Mouse (Mus musculus) hematopoietic stem cell, adult 5-6 weeks (primary cell): ENCODE measurements around the gene Snx11. TPM values are rescaled to one million over a fixed set of nuclear protein-coding genes. Genes with fewer than 3 reads are reported as not detected.

ENCODE experiments used
- ATAC-seq, 2 experiments: fragments of 125-278 bp in 1 of 2; replicated peaks in 1 of 2; 2 replicates each; pipeline ENCODE4 v1.8.0; 2016 to 2017; ENCODE audit warnings: inconsistent platforms in 2 of 2, mild to moderate bottlenecking in 2 of 2, moderate number of reproducible peaks in 2 of 2, low read depth in 1 of 2, moderate TSS enrichment in 1 of 2; ENCODE audit not compliant: low FRiP score in 2 of 2, poor library complexity in 2 of 2, severe bottlenecking in 2 of 2, insufficient read depth in 1 of 2, low TSS enrichment in 1 of 2
- total RNA-seq: library from RNA; stranded (forward); fragments of 172-1452, 232-1000 nt; gene quantifications from 2 replicates; pipeline ENCODE4 v1.2.3, GENCODE M21; 2017

The Snx11 gene
- total RNA-seq, 1 experiment from 2014 or later, result 14.2 TPM

DNA sequence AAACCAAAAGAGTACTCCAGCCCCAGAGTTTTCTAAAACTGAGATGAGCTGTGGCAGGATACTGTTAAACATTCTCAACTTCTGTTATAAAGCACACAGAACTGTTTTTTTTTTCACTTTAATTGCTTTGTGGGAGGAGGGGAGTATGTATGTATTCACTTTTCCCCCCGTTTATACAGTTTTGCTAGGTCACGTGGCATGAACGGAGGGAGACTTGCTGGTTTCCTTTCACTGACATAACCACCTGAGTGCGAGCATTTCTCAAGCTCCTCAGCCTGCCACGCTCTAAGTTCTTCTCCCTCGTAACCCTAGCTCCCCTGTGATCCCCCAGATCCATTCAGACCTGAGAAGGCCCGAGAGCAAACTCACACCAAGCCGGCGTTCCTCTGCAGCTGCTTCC, 4.9 kb downstream of the Snx11 start:
- ATAC-seq, result no peak

DNA sequence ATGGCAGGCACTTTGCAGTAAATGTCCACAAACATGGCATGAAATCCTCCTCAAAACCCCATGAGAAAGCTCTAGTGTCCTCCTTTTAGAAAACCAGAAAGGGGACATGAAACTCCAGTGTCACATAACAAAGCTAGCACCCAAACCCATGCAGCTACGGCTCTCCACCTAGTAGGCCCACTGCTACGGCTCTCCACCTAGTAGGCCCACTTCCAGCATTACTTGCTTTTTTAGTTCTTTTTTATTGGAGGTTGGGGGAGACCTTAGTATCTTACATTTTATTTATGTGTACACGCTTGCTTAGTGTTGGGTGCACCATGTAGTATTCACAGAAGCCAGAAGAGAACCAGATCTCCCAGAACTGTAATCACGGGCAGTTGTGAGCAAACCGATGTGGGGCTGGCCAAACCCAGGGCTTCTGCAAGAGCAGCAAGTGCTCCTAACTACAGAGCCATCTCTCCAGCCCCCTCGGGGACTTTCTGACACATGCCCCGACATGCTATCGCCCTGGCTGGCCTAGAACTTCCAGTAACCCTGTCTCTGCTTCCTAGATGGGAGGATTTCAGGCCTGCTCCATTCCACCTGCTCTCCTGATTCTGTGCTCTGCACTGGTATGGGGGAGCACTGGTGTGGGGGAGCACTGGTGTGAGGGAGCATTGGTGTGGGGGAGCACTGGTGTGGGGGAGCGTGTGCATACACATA, 5.9 kb downstream of the Snx11 start:
- no peak for ATAC-seq

DNA sequence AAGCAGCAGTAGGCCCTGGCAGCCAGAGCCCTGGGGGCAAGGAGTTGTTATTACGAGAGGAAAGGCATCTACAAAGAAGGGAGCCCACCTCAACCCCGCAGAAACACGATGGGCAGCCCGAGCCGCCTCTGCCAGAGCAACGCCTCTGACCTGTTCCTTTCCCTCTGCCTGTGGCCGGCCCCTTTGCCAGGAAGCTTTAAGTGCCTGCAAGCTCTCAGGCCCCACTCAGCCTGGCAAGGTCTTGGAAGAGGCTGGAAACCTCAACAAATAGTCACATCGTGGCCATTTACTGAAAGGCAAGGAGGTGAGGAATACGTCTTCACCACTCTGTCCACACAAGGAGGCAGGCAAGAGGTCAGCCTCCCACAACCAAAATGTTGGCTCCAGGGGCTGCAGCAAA, 9.1 kb downstream of the Snx11 start:
- no peak for ATAC-seq

DNA sequence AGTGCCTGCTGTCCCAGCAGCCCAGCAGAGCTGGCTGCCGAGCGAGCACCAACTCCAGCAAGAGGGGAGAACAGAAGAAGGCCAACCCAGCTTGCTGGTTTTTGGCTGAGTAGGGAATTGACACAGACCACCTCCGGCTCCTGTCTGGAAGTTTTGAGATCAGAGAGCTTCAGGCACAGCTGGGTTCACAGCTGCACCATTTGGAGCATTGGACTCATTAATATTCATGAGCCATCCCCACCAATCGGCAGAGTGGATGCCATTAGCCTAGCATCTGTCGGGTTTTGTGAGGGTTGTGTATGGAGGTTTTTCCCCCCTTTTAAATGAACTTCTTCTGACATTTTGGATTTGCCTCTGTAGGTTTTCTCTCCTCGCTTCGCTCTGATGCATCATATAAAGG, 10.3 kb downstream of the Snx11 start:
- no peak for ATAC-seq

DNA sequence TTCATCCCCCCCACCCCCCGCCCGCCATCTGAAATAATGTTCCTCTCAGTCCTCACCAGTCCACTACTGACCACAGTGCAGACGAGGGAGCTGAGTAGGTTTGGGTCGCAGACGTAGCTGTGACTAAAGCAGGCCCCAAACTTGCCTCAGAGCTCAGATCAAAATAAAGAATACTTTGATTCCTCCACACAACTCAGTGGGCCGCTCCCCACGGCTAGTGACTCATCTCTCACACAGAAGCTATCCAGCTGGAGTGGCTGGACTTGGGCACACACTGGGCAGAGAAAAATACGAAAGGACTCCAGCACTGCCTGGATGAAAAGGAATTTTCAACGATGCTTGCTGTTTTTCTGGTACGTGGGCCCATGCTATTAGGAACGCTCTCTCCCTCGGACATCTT, 10.8 kb downstream of the Snx11 start:
- ATAC-seq, result no peak

DNA sequence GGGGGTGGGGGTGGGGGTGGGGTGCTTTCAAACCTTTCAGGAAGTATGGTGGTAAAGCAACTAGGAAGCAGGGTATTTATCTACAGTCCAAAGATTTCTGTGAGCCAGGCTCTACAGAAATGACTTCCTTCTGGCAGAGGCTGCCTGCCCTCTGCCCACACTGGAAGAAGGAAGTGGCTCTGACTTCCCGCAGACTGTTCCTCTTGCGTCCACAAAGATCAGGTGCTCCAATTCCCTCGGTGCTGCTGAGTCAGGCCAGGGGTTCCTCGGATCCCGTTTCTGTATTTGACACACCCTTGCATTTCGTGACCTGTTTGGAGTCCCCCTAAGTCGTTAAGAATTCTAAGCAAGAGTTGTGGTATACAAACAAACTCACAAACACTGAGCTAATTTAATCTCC, 11.7 kb downstream of the Snx11 start:
- ATAC-seq, result peak; percentile 84 to 92

DNA sequence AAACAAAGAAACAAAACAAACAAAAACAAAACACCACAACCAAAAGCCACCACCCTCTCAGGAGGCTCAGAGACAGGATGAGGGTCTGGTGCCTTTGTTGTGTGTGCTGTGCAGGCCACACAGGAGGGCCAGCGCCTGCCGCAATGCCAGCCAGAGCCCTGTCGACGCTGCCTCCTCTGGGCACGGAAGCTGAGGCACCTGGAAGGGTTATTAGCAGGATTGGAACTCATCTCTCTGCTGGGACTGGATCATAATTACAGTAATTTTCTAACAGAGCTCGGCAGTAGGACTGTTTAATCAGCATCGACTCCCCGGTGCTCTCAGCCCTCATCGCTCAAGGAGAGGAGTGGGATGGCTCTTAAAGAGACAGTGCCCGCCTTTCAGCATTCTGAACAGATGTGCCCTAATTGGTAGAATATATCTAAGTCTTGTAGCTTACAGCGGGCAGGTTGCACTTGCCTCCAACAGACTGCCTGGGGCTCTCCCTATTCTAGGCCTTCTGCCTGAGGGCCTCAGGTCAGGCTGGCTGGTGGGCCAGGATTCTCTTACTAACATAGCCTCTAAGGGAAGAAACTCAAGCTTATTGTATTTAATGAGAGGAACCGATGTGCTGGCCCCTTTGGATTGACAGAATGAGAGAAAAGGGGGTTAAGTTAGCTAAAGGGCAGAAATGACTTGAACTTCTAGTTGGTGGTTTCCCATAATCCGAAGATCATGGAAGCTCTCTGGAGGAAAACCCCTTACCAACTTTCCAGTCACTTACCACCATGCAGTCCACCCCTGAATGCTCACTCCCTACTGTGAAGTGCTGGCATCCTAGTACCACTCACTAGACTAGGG, 12.6 kb downstream of the Snx11 start:
- no peak for ATAC-seq

DNA sequence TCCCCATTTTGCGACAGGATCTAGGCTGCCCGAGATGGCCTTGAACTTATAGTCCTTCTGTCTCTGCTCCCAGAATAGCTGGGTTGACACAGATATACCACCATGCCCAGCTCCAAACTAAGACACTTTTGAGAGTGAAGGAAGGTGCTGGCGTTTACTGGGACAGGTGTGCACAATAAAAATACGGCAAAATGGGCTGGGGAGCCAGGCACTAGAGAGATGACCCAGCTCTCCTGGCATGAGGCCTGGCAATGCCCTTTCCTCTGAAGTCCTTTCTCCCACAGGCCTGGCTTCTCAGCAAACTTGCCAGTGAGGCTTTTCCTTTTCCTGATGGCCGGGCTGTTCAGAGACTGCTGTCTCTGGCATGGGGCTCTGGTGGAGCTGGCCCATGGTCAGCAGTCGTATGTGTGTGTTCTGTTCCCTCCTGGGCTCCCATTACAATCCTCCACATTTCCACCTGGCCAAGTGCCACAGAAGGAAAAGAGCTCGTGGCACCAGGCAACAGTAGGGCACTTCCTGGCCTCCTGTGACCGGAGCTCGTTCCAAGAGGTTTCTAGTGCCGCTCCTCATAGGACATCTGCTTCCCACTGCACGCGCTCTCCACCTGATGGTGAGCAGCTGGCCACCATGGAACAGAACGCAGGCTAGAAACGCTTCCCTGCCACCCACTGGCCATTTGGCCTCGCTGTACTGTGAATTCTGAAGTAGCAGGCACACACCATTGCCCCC, 14.5 kb downstream of the Snx11 start:
- ATAC-seq, result no peak

DNA sequence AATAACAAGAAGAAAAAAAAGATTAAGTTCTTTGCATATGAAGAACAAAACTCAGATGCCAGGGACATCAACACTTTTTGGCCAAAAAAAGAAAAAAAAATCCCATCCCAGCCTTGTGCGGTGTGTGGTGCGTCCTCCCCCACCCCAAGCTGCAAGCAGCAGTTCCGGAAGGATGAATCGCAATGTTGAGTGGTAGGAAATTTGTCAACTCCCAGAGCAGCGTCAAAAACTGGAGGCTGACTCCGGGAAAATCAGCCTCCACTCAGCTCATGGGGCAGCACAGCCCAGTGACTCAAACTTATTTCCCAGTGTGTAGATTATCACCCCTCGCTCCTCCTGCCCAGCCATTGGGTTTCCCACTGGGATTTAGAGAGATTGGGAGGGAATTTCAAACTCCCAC, 15.4 kb downstream of the Snx11 start:
- no peak for ATAC-seq

DNA sequence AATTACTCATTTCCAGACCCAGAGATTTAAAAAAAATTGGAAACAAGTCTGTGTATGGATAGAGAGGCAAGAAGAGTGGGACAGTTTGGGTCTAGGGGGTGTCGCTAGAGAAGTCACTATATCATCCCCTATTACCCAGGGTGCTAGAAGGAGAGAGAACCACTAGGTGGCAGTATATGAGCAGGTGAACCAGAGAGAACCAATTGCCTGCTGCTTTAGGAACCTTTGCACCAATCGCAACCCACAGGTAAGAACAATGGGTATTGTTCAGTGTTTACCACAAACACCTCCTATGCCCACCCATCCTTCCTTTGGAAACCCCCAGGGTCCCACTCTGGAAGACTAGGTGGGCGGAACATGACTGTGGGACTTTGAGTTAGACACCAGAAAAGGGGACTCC, 17.3 kb downstream of the Snx11 start:
- peak; percentile 79 to 93 for ATAC-seq

DNA sequence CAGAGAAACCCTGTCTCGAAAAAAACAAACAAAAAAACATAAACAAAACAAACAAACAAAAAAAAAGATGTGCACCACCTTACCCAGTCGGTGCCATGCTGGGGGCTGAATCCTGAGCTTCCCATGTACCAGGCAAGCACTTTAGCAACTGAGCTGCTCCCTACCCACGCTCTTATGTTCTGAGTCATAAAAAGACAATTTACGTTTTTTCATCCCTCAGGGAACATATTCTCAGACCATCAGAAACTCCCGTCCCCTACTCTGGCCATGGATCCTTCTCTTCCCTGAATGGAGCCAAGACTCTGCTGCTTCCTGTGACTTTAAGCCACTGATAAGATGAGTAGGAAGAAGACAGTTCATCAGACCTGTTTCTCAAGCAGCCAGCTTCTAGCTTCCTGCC, 19.0 kb downstream of the Snx11 start:
- ATAC-seq, result no peak

DNA sequence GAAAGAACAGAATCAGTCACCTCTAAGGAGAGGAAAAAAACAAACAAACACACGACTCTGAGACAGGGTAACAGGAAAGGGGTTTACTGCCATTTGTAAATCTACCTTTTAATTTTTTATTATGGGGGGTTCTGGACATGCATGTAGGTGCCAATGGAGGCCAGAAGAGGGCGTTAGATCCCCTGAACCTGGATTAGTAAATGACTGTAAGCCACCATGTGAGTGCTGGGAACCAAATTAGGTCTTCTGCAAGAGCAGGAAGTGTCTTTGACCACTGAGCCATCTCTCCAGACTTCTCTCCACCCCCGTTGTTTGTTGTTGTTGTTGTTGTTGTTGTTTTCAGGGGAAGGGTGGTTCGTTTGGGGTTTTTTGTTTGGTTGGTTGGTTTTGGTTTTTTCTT, 19.9 kb downstream of the Snx11 start:
- no peak for ATAC-seq

DNA sequence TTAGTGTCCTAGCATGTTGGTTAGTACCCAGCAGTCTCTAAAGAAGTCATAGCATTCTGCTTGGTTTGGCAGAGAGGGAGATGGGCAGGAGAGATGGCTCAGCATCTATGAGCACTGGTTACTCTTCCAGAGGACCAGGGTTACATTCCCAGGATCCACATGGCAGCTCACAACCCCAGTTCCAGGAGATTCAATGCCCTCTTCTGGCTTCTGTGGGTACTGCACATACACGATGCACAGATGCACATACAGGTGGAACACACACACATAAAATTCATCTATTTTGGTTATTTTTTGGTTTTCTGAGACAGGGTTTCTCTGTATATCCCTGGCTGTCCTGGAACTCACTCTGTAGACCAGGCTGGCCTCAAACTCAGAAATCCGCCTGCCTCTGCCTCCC, 22.1 kb downstream of the Snx11 start:
- ATAC-seq, result no peak

DNA sequence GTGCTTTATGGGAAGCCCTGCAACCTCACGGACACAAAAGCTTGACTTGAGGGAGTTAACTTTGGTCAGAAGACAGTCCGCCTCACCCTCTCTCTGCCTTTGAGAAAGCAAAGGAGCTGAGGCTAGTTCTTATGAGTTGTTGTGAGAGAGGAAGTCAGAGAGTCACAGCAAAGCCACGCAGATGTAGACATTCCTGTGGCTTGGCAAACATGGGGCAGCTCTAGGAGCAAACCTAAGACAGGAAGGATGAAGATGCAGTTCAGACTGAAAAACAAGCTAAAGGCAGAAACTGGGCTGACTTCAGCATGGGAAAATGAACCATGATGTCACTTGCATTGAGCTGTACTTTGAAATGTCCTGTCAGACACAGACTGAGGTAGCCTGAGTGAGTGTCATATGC, 29.8 kb downstream of the Snx11 start:
- ATAC-seq, result peak; percentile 72 to 75; a peak in 3 of 4 replicates

DNA sequence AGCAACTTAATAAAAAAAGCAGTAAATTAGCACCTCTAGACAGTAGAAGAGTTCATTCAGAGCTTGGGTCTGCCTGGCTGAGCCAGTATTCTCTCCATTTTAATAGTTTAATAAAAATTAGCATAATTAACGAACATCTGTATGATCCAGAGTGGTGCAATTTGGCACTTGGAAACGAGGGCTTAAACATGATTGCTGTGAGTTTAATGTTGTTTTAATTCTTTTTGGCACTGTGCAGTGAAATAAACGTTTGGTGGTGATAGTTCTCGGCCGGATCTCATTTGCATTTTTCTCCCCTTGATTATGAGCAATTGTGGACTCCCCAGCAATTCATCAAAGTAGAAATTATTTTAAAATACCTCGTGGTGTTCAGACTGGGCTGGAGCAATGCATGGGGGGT, 30.7 kb downstream of the Snx11 start:
- no peak for ATAC-seq

DNA sequence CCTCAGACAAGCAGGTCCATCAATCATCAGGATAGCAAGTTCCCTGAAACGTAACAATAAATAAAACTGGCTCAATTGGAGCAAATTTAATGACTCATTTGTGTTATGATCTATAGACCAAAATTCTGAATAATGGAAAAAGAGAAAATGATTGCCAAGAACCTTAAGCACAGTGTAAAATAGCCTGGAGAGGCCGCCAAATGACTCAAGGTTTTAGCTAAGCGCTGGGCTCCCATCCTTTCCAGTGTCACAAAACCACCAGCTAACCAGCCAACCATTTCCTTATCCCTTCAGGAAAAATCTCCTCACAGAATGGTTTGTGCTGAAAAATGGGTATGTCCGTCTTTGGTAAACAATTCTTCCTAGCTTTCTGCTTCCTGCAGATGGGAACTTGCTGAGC, 33.5 kb downstream of the Snx11 start:
- ATAC-seq, result no peak

DNA sequence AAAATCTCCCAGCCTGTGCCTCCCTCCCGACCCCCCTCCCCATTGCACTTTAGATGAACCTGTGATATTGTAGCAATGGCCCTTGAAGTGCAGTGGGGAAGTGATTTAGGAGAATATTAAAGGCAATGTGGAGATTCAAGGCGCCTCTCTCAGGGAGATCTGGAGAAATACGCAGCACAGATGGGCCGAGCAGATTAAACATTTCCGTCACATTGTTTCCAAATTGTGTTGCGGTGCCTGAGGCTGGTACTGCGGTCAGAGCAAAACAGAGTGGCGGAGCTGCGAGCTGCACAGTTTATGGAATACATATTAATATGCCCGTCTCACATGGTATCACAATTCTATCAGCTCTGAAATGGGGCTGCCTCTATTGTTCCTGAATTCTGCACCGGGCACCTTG, 34.4 kb downstream of the Snx11 start:
- ATAC-seq, result 0 out of 4 replicates have a peak, but pooled peaks of 1 of the 2 experiments have one; percentile 10

DNA sequence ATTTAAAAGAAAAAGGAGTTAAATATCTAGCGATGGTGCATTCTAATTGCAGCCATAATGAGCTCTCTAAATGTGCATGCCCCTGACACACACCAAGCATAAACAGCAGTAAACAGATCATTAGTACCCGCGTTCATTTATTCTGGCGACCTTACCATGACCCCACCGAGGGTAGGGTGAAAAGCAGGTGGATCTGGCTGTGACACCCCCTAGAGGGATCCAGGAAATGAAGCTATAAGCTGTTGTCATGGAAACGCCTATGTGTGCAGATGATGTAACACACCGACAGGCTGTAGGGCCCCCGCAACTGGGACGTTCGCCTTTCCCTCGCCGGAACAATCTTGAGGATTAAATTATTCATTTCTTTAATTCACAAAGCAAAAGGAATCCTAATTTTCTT, 35.4 kb downstream of the Snx11 start:
- no peak for ATAC-seq
